Mouse (Mus musculus) gonadal fat pad, adult 2 months (tissue): ENCODE measurements around the gene Mmrn1. TPM values are rescaled to one million over a fixed set of nuclear protein-coding genes. Genes with fewer than 3 reads are reported as not detected.
"Not testable (repeated sequence)": the region's sequence is repeated elsewhere in the genome, so short reads cannot be mapped to it uniquely, and the experiment has no call there.

ENCODE experiments used
- DNase-seq: peaks from one replicate; pipeline ENCODE4 v3.0.0-alpha.2; 2012; ENCODE audit warnings: low read depth
- polyA plus RNA-seq: library from polyadenylated mRNA; depleted of rRNA; stranded (reverse); fragments of >200 nt; gene quantifications from 2 replicates; pipeline ENCODE4 v1.2.3, GENCODE M21; 2012; rRNA removed

Mmrn1 gene
- 3.0 and 4.6 TPM in 2 replicates for polyA plus RNA-seq

- DNase-seq, result not testable (repeated sequence)
Measured at GRCm38 (mm10) chr6:60924676-60925075, at the start of gene Mmrn1. Mmrn1 (plus strand) TSS chr6:60924976.

- no peak for DNase-seq
Measured at GRCm38 (mm10) chr6:60880362-60880761, 44.4 kb upstream of the Mmrn1 start.

- DNase-seq, result no peak
Measured at GRCm38 (mm10) chr6:60881534-60881933, 43.2 kb upstream of the Mmrn1 start.

GRCm38 (mm10) chr6:60907272-60907671 lies 17.5 kb upstream of the Mmrn1 start:
- DNase-seq, result no peak

- no peak for DNase-seq
Measured at GRCm38 (mm10) chr6:60931364-60931763, 6.6 kb downstream of the Mmrn1 start.

- no peak for DNase-seq
Measured at GRCm38 (mm10) chr6:60934835-60935234, 10.1 kb downstream of the Mmrn1 start.

GRCm38 (mm10) chr6:60935448-60936130 lies 10.8 kb downstream of the Mmrn1 start:
- no peak for DNase-seq

GRCm38 (mm10) chr6:60944178-60944577 lies 19.4 kb downstream of the Mmrn1 start:
- no peak for DNase-seq

GRCm38 (mm10) chr6:60944621-60945020 lies 19.8 kb downstream of the Mmrn1 start:
- DNase-seq, result no peak

GRCm38 (mm10) chr6:60950415-60950814 lies 25.6 kb downstream of the Mmrn1 start:
- no peak for DNase-seq

- no peak for DNase-seq
Measured at GRCm38 (mm10) chr6:60961285-60961684, 36.5 kb downstream of the Mmrn1 start.

- no peak for DNase-seq
Measured at GRCm38 (mm10) chr6:60961838-60962237, 37.1 kb downstream of the Mmrn1 start.

GRCm38 (mm10) chr6:60962668-60963067 lies 37.9 kb downstream of the Mmrn1 start:
- no peak for DNase-seq

GRCm38 (mm10) chr6:60963726-60964125 lies 39.0 kb downstream of the Mmrn1 start:
- DNase-seq, result no peak

GRCm38 (mm10) chr6:60966931-60967330 lies 42.2 kb downstream of the Mmrn1 start:
- no peak for DNase-seq

- no peak for DNase-seq
Measured at GRCm38 (mm10) chr6:60969407-60969806, 44.6 kb downstream of the Mmrn1 start.

- no peak for DNase-seq
Measured at GRCm38 (mm10) chr6:60970811-60971210, 46.0 kb downstream of the Mmrn1 start.

- DNase-seq, result no peak
Measured at GRCm38 (mm10) chr6:60978610-60979009, 53.8 kb downstream of the Mmrn1 start.

GRCm38 (mm10) chr6:60979039-60979438 lies 54.3 kb downstream of the Mmrn1 start:
- no peak for DNase-seq

- no peak for DNase-seq
Measured at GRCm38 (mm10) chr6:60984360-60984759, 59.6 kb downstream of the Mmrn1 start.

GRCm38 (mm10) chr6:60985919-60986318 lies 61.1 kb downstream of the Mmrn1 start:
- DNase-seq, result no peak

GRCm38 (mm10) chr6:60986914-60987313 lies 62.1 kb downstream of the Mmrn1 start:
- DNase-seq, result no peak

- no peak for DNase-seq
Measured at GRCm38 (mm10) chr6:60987804-60988203, 63.0 kb downstream of the Mmrn1 start.

GRCm38 (mm10) chr6:60992366-60992765 lies 67.6 kb downstream of the Mmrn1 start:
- no peak for DNase-seq
